Mouse (Mus musculus): Measurements from ENCODE around the gene Slc35e3. TPM values are rescaled to one million over a fixed set of nuclear protein-coding genes. Genes with fewer than 3 reads are reported as not detected.
"Not testable (repeated sequence)": the region's sequence is repeated elsewhere in the genome, so short reads cannot be mapped to it uniquely, and the experiment has no call there.

Slc35e3 gene
- total and polyA plus RNA-seq, 3 experiments, result 2.2 to 9.7 (median 5.0) TPM

DNA sequence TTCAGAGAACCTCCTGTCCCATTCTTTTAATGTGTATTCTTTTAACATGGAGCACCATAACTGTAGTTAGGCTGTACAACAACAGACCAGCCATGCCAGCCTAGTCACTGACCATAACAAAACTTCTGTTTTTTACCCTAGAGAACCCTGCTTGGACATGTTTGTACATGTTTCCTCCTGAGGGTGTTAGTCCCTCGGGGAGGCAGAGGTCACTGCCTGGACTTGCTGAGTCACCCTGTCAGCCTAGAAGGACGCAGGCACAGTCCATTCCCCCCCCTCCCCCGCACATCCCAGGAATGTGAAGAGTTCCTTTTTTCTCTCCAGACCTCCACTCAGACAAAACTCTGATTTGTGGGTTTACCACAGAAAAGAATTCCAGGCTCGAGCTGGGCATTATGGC is 28.6 kb downstream of the Slc35e3 start (continued):
- TF ChIP-seq HCFC1 (IDR thresholded peaks at IDR 0.05; ENCODE audit: low read depth, low read length), result 0 out of 2 replicates have a peak, but pooled peaks have one; percentile 9
- no peak for TF ChIP-seq ZC3H11A (IDR thresholded peaks at IDR 0.05; ENCODE audit: low read depth, low read length)
- TF ChIP-seq POLR2A (IDR thresholded peaks at IDR 0.05; ENCODE audit: low read depth, low read length), result no peak
- TF ChIP-seq BHLHE40 (IDR thresholded peaks at IDR 0.05; ENCODE audit: low read depth, low read length), result peak; percentile 67
- TF ChIP-seq CTCF (conservative IDR thresholded peaks at IDR 0.05 in 1 of 2, IDR thresholded peaks at IDR 0.05 in 1 of 2; ENCODE audit: low read depth in 2 of 2, low read length in 2 of 2), result no peak
- TF ChIP-seq SMC3 (IDR thresholded peaks at IDR 0.05; ENCODE audit: low read depth, low read length), result no peak
- no peak for TF ChIP-seq ZKSCAN1 (IDR thresholded peaks at IDR 0.05; ENCODE audit: borderline replicate concordance, low read depth, low read length)
- TF ChIP-seq USF2 (conservative IDR thresholded peaks at IDR 0.05; ENCODE audit: low read depth, low read length), result no peak
- no peak for TF ChIP-seq USF1 (IDR thresholded peaks at IDR 0.05; ENCODE audit: low read depth, low read length)
- no peak for TF ChIP-seq ZMIZ1 (IDR thresholded peaks at IDR 0.05; ENCODE audit: low read depth, low read length)
- TF ChIP-seq ETS1 (conservative IDR thresholded peaks at IDR 0.05; ENCODE audit: low read depth, low read length), result peak; percentile 77
- TF ChIP-seq E2F4 (IDR thresholded peaks at IDR 0.05; ENCODE audit: insufficient replicate concordance, low read depth, low read length), result no peak
- peak; percentile 25; the same call in 1 of the 2 replicates for TF ChIP-seq ZNF384 (IDR thresholded peaks at IDR 0.05; ENCODE audit: low read depth, low read length)
- peak; percentile 56 for TF ChIP-seq SIN3A (IDR thresholded peaks at IDR 0.05; ENCODE audit: low read length)
- TF ChIP-seq PAX5 (IDR thresholded peaks at IDR 0.05; ENCODE audit: low read length), result no peak
- 0 out of 2 replicates have a peak, but pooled peaks have one; percentile 11 for TF ChIP-seq JUND (conservative IDR thresholded peaks at IDR 0.05; ENCODE audit: low read depth, low read length)
- TF ChIP-seq MAFK (IDR thresholded peaks at IDR 0.05; ENCODE audit: insufficient replicate concordance, low read length), result peak; percentile 96
- TF ChIP-seq TBP (conservative IDR thresholded peaks at IDR 0.05; ENCODE audit: low read depth, low read length), result no peak
- no peak; the same call in 1 of the 2 replicates for TF ChIP-seq MAZ (IDR thresholded peaks at IDR 0.05; ENCODE audit: low read depth, low read length)
- 0 out of 2 replicates have a peak, but pooled peaks have one; percentile 16 for TF ChIP-seq NRF1 (IDR thresholded peaks at IDR 0.05; ENCODE audit: low read depth, low read length)
- peak; percentile 82 for TF ChIP-seq CHD2 (IDR thresholded peaks at IDR 0.05; ENCODE audit: low read length)

DNA sequence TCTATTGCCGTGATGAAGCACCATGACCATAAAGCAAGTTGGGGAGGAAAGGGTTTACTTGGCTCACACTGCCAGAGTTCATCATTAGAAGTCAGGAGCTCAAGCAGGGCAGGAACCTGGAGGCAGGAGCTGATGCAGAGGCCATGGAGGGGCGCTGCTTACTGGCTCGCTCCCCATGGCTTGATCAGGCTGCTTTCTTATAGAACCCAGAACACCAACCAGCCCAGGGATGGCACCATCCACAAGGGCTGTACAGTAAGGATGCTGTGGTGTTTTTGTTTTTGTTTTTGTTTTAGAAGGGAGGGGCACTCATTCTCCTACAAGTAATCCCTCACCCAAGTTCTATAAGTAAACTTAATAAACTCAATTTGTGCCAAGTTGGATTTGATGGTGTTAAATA is 29.5 kb downstream of the Slc35e3 start:
- dilution Hi-C loops (cut with MboI; ENCODE audit: extremely low pct_ligation_motif_present, extremely low pct_unique_long_range_greater_than_20kb, low sequenced_read_pairs) (no loop called here), in situ Hi-C loops (cut with MboI; ENCODE audit: low pct_ligation_motif_present, low pct_unique_long_range_greater_than_20kb, low sequenced_read_pairs) (no loop called here)
- H3K4me3 ChIP-seq (replicated peaks in 1 of 3; ENCODE audit: low read depth in 2 of 3, low read length in 2 of 3, poor library complexity in 1 of 3), result no peak overlapping the region
- DNase-seq (ENCODE audit: extremely low read depth), result no peak
- no peak for TF ChIP-seq HCFC1 (IDR thresholded peaks at IDR 0.05; ENCODE audit: low read depth, low read length)
- no peak overlapping the region for H3K9ac ChIP-seq (ENCODE audit: insufficient read depth, low read depth)
- H3K27me3 ChIP-seq (replicated peaks), result no peaks in the 10 kb centered on the region
- H3K79me2 ChIP-seq (replicated peaks; ENCODE audit: control insufficient read depth, extremely low read depth, insufficient read depth, poor library complexity, severe bottlenecking), result no peaks in the 10 kb centered on the region
- H3K27ac ChIP-seq (ENCODE audit: insufficient read depth, low read depth), result peak overlapping the region; percentile 52; the same call in 1 of the 2 replicates
- peaks cover 22 to 80% of the 10 kb centered on the region in 2 experiments for H3K4me1 ChIP-seq (ENCODE audit: control insufficient read depth in 1 of 2, insufficient read depth in 2 of 2)
- H3K4me2 ChIP-seq (ENCODE audit: insufficient read depth, low read depth, poor library complexity, severe bottlenecking), result no peak overlapping the region
- H3K36me3 ChIP-seq (replicated peaks in 1 of 2; ENCODE audit: control insufficient read depth in 1 of 2, insufficient read depth in 1 of 2, low read length in 1 of 2), result no peaks in the 10 kb centered on the region
- no peaks in the 10 kb centered on the region for H3K9me3 ChIP-seq (replicated peaks; ENCODE audit: low read length)

DNA sequence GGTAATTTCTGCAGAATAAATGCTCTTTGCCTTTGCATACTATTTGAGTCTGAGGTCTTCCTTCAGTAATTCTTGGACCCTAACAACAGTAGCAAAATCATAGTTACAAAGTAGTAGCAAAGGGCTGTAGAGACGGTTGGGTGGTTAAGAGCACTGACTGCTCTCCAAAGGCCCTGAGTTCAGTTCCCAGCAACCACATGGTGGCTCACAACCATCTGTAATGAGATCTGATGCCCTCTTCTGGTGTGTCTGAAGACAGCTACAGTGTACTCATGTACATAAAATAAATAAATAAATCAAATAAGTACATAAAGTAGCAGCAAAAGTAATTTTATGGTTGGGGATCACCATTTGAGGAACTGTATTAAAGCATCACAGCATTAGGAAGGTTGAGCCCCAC is 30.5 kb downstream of the Slc35e3 start:
- H3K4me3 ChIP-seq (replicated peaks in 1 of 3; ENCODE audit: low read depth in 2 of 3, low read length in 2 of 3, poor library complexity in 1 of 3); H3K9me3 ChIP-seq (replicated peaks; ENCODE audit: low read length); dilution Hi-C loops (cut with MboI; ENCODE audit: extremely low pct_ligation_motif_present, extremely low pct_unique_long_range_greater_than_20kb, low sequenced_read_pairs); H3K4me2 ChIP-seq (ENCODE audit: insufficient read depth, low read depth, poor library complexity, severe bottlenecking); H3K36me3 ChIP-seq (replicated peaks in 1 of 2; ENCODE audit: control insufficient read depth in 1 of 2, insufficient read depth in 1 of 2, low read length in 1 of 2); DNase-seq (ENCODE audit: extremely low read depth); in situ Hi-C loops (cut with MboI; ENCODE audit: low pct_ligation_motif_present, low pct_unique_long_range_greater_than_20kb, low sequenced_read_pairs); H3K27ac ChIP-seq (ENCODE audit: insufficient read depth, low read depth); H3K79me2 ChIP-seq (replicated peaks; ENCODE audit: control insufficient read depth, extremely low read depth, insufficient read depth, poor library complexity, severe bottlenecking); H3K9ac ChIP-seq (ENCODE audit: insufficient read depth, low read depth); H3K27me3 ChIP-seq (replicated peaks): not testable (repeated sequence)
- H3K4me1 ChIP-seq (ENCODE audit: control insufficient read depth in 1 of 2, insufficient read depth in 2 of 2), result peaks cover 23 to 78% of the 10 kb centered on the region in 2 experiments

All from CH12.LX (cell line).